21 mouse cellular contexts compared by ENCODE assay signal in genomic region chr10:122960216-122960615, GRCm38 (mm10).
DNase-seq lines count a peak whose midpoint lies in the region; ATAC-seq and TF ChIP-seq lines count a peak whose summit lies in the region.
"Had no signal": no experiment of that assay in that cellular context is flagged by ENCODE, and none has a peak within 500 bp of the region (broad histone marks: within the 10 kb centered on the region; RNA-seq: fewer than 3 reads in every experiment).

No protein-coding gene starts in this region.

- no peak for TF ChIP-seq POLR2A in kidney, adult 2 months (IDR thresholded peaks at IDR 0.05; ENCODE audit: low read depth, low read length)

- no peak overlapping the region for H3K9ac ChIP-seq in heart, postnatal 0 days (replicated peaks; ENCODE audit: low read depth, low read length)
- H3K9ac ChIP-seq: embryonic facial prominence, embryonic 15.5 days; liver, embryonic 13.5 days; midbrain, embryonic 12.5 days had no signal

- ATAC-seq in heart, postnatal 0 days (ENCODE audit: insufficient read depth, low read depth) = no peak
- ATAC-seq: inflammation-experienced regulatory T-cells, adult 6 months had no signal

- H3K4me3 ChIP-seq in heart, postnatal 0 days (ENCODE audit: low read depth, low read length) = no peak overlapping the region
- H3K4me3 ChIP-seq in kidney, adult 2 months (ENCODE audit: insufficient read depth, low read depth, low read length) = no peak overlapping the region
- H3K4me3 ChIP-seq: embryonic facial prominence, embryonic 15.5 days; forebrain, embryonic 10.5 days; liver, embryonic 13.5 days; midbrain, embryonic 12.5 days; myocyte had no signal

- TF ChIP-seq EP300 in heart, postnatal 0 days (IDR thresholded peaks at IDR 0.05; ENCODE audit: low read depth) = no peak

- H3K27me3 ChIP-seq in heart, postnatal 0 days (ENCODE audit: control insufficient read depth, insufficient read depth, low read length) = peaks cover 6% of the 10 kb centered on the region; the same call in 1 of the 2 replicates
- H3K27me3 ChIP-seq in kidney, adult 2 months (replicated peaks; ENCODE audit: control insufficient read depth, insufficient read depth, low read length) = no peaks in the 10 kb centered on the region
- H3K27me3 ChIP-seq: embryonic facial prominence, embryonic 15.5 days had no signal

- no peaks in the 10 kb centered on the region for H3K36me3 ChIP-seq in heart, postnatal 0 days (replicated peaks; ENCODE audit: control insufficient read depth, insufficient read depth, low read length)
- H3K36me3 ChIP-seq in kidney, adult 2 months (ENCODE audit: control insufficient read depth, insufficient read depth, low read length) = no peaks in the 10 kb centered on the region
- H3K36me3 ChIP-seq: embryonic facial prominence, embryonic 15.5 days; forebrain, embryonic 10.5 days; liver, embryonic 13.5 days; midbrain, embryonic 12.5 days had no signal

- H3K9me3 ChIP-seq in heart, postnatal 0 days (replicated peaks; ENCODE audit: control insufficient read depth, low read length) = no peaks in the 10 kb centered on the region
- H3K9me3 ChIP-seq: embryonic facial prominence, embryonic 15.5 days; liver, embryonic 13.5 days; midbrain, embryonic 12.5 days had no signal

- 74% methylated on average over 16 of the region's 16 CpGs for WGBS in heart, postnatal 0 days
- 85% methylated on average over 16 of the region's 16 CpGs for WGBS in kidney, adult 2 months

- peaks cover 10% of the 10 kb centered on the region; the same call in 1 of the 2 replicates for H3K4me1 ChIP-seq in heart, postnatal 0 days (ENCODE audit: control insufficient read depth, insufficient read depth)
- H3K4me1 ChIP-seq in kidney, adult 2 months (ENCODE audit: control insufficient read depth, insufficient read depth, low read length) = no peaks in the 10 kb centered on the region; the same call in 1 of the 2 replicates

- no peak overlapping the region for H3K4me2 ChIP-seq in heart, postnatal 0 days (ENCODE audit: low read depth, low read length)
- H3K4me2 ChIP-seq: embryonic facial prominence, embryonic 15.5 days; liver, embryonic 13.5 days; midbrain, embryonic 12.5 days had no signal

- H3K27ac ChIP-seq in heart, postnatal 0 days (ENCODE audit: low read depth) = peak overlapping the region; percentile 7; the same call in 1 of the 2 replicates
- H3K27ac ChIP-seq in kidney, adult 2 months (ENCODE audit: insufficient read depth, low read depth, low read length) = no peak overlapping the region
- H3K27ac ChIP-seq: embryonic facial prominence, embryonic 15.5 days; forebrain, embryonic 10.5 days; kidney, postnatal 0 days; liver, embryonic 13.5 days; macrophage; midbrain, embryonic 12.5 days had no signal

- TF ChIP-seq CTCF in heart, postnatal 0 days (IDR thresholded peaks at IDR 0.05; ENCODE audit: low read depth) = no peak
- no peak for TF ChIP-seq CTCF in kidney, adult 2 months (conservative IDR thresholded peaks at IDR 0.05; ENCODE audit: insufficient read depth, insufficient read length, low read depth, low read length)

- peak; percentile 9 to 42 for DNase-seq in lung, adult 18-20 months
- DNase-seq in lung, postnatal 14 days = no peak
- peak; percentile 55 for DNase-seq in heart, adult 8-10 months (ENCODE audit: low spot score)
- no peak for DNase-seq in heart, postnatal 0 days (ENCODE audit: low spot score)
- DNase-seq in lung, postnatal 36 days = peak; percentile 64
- no peak for DNase-seq in kidney, adult 2 months
- no peak for DNase-seq in cerebellum, adult 9-11 months
- DNase-seq: cerebellum, postnatal 14 days; embryo, embryonic 11 days; layer of hippocampus, postnatal 36 days; liver, embryonic 13.5 days; retina, postnatal 1 day; spleen, adult 18-20 months; thymus, postnatal 36 days had no signal

Comparison
In these comparisons a context has a peak if more than half of its experiments do, and no peak if none do; other contexts are left out.
1. DNase-seq: peak in lung, adult 18-20 months (2 of 2), heart, adult 8-10 months (single experiment) and lung, postnatal 36 days (single experiment); none in lung, postnatal 14 days (single experiment), heart, postnatal 0 days (single experiment), kidney, adult 2 months (single experiment) and cerebellum, adult 9-11 months (single experiment).